Mouse (Mus musculus): ENCODE measurements around the gene Add1. TPM values are rescaled to one million over a fixed set of nuclear protein-coding genes. Genes with fewer than 3 reads are reported as not detected.

Gene Add1
- total and polyA plus RNA-seq, 2 experiments from 2014 or later, result 104 to 246 TPM

DNA sequence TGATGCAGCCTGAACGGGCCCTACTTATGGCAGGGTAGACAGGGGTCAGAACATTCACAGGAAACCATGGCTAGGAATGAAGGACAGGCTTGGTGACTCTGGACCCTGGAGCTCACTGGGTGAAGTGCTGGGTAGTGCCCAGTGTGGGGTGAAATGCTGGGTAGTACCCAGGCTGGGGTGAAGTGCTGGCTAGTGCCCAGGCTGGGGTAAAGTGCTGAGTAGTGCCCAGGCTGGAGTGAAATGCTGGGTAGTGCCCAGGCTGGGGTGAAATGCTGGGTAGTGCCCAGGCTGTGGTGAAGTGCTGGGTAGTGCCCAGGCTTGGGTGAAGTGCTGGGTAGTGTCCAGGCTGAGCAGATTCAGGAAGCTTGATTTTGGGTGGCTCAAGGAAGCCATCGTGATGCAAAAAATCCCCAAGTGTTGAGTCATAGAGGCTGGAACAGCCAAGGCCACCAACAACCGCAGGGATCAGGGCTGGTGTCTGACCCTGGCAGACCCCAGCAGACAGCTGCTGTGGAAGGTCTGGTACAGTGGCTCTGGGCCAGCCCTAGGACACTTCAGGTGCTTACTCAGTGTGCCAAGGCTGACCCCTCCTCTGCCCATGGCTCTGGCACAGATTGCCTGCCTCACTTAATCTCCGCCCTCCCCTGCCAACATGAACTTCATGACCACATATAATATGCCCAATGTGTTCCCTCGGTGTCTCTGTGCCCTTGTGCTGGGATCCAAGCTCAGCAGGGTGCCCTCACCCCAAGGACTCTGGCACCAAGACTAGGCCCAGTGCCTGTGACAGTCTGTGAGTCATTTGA is 38.5 kb upstream of the Add1 start:
- ATAC-seq (ENCODE audit: insufficient read depth, low read depth) (no peak), DNase-seq (ENCODE audit: low spot score) (no peak)
- H3K9ac ChIP-seq (replicated peaks; ENCODE audit: low read depth, low read length), result no peak overlapping the region
- no peak overlapping the region for H3K4me3 ChIP-seq (ENCODE audit: low read depth, low read length)
- no peaks in the 10 kb centered on the region for H3K4me1 ChIP-seq (ENCODE audit: control insufficient read depth, insufficient read depth)
- no peak for TF ChIP-seq EP300 (IDR thresholded peaks at IDR 0.05; ENCODE audit: low read depth)
- TF ChIP-seq CTCF (IDR thresholded peaks at IDR 0.05; ENCODE audit: low read depth), result no peak
- H3K27me3 ChIP-seq (ENCODE audit: control insufficient read depth, insufficient read depth, low read length), result no peaks in the 10 kb centered on the region
- no peak overlapping the region for H3K27ac ChIP-seq (ENCODE audit: low read depth)
- 71% methylated on average over 5 of the region's 5 CpGs for WGBS
- no peak overlapping the region for H3K4me2 ChIP-seq (ENCODE audit: low read depth, low read length)
- H3K36me3 ChIP-seq (replicated peaks; ENCODE audit: control insufficient read depth, insufficient read depth, low read length), result no peaks in the 10 kb centered on the region
- H3K9me3 ChIP-seq (replicated peaks; ENCODE audit: control insufficient read depth, low read length), result no peaks in the 10 kb centered on the region

DNA sequence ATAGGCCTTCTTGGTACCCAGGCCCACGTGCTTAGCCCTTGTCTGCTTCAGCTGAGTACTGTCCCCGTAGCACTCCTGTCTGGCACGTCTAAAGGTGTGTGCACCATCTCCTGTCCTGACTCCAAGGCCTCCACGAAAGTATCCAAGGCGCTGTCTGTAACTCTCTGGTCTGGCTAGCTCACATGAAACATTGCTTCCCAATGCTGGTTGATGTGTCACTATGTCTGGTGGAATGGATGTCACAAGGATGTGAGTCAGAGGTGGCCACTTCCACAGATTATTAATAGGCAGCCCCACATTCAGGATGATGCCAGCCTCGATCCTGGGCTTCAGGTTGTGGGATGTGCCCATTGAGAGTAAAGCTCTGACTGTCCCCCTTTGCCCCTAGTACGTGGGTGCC is 37.6 kb upstream of the Add1 start:
- H3K9me3 ChIP-seq (replicated peaks; ENCODE audit: control insufficient read depth, low read length), result no peaks in the 10 kb centered on the region
- TF ChIP-seq CTCF (IDR thresholded peaks at IDR 0.05; ENCODE audit: low read depth) (no peak), EP300 (IDR thresholded peaks at IDR 0.05; ENCODE audit: low read depth) (no peak)
- no peaks in the 10 kb centered on the region for H3K27me3 ChIP-seq (ENCODE audit: control insufficient read depth, insufficient read depth, low read length)
- H3K27ac ChIP-seq (ENCODE audit: low read depth), result no peak overlapping the region
- H3K4me3 ChIP-seq (ENCODE audit: low read depth, low read length), result no peak overlapping the region
- H3K4me2 ChIP-seq (ENCODE audit: low read depth, low read length), result no peak overlapping the region
- WGBS, result 83% methylated on average over 7 of the region's 7 CpGs
- H3K4me1 ChIP-seq (ENCODE audit: control insufficient read depth, insufficient read depth), result no peaks in the 10 kb centered on the region
- no peak for DNase-seq (ENCODE audit: low spot score)
- no peaks in the 10 kb centered on the region for H3K36me3 ChIP-seq (replicated peaks; ENCODE audit: control insufficient read depth, insufficient read depth, low read length)
- no peak for ATAC-seq (ENCODE audit: insufficient read depth, low read depth)
- H3K9ac ChIP-seq (replicated peaks; ENCODE audit: low read depth, low read length), result no peak overlapping the region

DNA sequence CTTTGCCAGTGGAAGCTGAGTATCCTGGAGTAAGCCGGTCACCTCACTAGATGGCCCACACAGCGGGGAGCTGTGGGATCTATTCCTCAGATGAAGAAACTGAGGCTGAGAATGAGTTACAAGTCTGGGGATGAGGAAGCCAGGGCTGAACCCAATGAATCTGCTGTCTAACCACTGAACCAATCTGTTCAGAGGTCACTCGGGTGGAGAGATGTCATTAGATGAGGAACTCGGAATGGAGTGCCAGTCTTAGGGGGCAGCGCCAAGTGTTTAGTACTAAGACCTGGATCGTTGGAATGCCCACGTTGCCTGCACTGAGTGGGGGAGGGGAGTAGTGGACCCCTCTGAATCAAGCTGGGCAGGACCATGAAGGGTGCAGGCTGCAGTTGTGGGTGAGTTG is 35.4 kb upstream of the Add1 start:
- H3K36me3 ChIP-seq (replicated peaks; ENCODE audit: control insufficient read depth, insufficient read depth, low read length), result no peaks in the 10 kb centered on the region
- no peak for TF ChIP-seq CTCF (IDR thresholded peaks at IDR 0.05; ENCODE audit: low read depth)
- no peak for TF ChIP-seq EP300 (IDR thresholded peaks at IDR 0.05; ENCODE audit: low read depth)
- no peak for DNase-seq (ENCODE audit: low spot score)
- H3K4me3 ChIP-seq (ENCODE audit: low read depth, low read length), result no peak overlapping the region
- no peak overlapping the region for H3K27ac ChIP-seq (ENCODE audit: low read depth)
- H3K4me1 ChIP-seq (ENCODE audit: control insufficient read depth, insufficient read depth), result no peaks in the 10 kb centered on the region
- H3K9ac ChIP-seq (replicated peaks; ENCODE audit: low read depth, low read length), result no peak overlapping the region
- H3K27me3 ChIP-seq (ENCODE audit: control insufficient read depth, insufficient read depth, low read length), result no peaks in the 10 kb centered on the region
- H3K4me2 ChIP-seq (ENCODE audit: low read depth, low read length), result no peak overlapping the region
- no peak for ATAC-seq (ENCODE audit: insufficient read depth, low read depth)
- H3K9me3 ChIP-seq (replicated peaks; ENCODE audit: control insufficient read depth, low read length), result no peaks in the 10 kb centered on the region
- WGBS, result 63% methylated on average over 7 of the region's 7 CpGs

DNA sequence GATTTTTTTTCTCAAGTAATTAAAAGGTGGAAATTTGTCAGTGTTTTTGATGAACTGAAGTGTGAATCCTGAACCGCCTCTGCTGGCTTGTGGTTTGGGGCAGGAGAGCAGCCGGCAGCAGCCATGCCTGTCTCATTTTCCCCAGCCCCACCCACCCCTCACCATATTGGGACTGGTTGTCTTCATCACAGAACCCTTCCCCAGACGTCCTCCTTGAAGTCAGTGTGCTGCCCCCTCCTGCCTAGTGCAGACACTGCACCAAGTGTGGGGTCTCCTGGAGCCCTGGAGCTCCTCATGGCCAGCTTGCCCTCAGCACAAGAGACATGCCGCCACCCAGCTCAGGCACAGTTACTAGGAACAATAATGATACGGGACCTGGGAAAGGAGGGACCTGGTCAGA is 34.9 kb upstream of the Add1 start:
- no peak overlapping the region for H3K9ac ChIP-seq (replicated peaks; ENCODE audit: low read depth, low read length)
- 35% methylated on average over 5 of the region's 5 CpGs for WGBS
- ATAC-seq (ENCODE audit: insufficient read depth, low read depth) (no peak), DNase-seq (ENCODE audit: low spot score) (no peak)
- H3K4me1 ChIP-seq (ENCODE audit: control insufficient read depth, insufficient read depth), result no peaks in the 10 kb centered on the region
- H3K27me3 ChIP-seq (ENCODE audit: control insufficient read depth, insufficient read depth, low read length), result no peaks in the 10 kb centered on the region
- H3K9me3 ChIP-seq (replicated peaks; ENCODE audit: control insufficient read depth, low read length), result no peaks in the 10 kb centered on the region
- no peaks in the 10 kb centered on the region for H3K36me3 ChIP-seq (replicated peaks; ENCODE audit: control insufficient read depth, insufficient read depth, low read length)
- H3K27ac ChIP-seq (ENCODE audit: low read depth), result no peak overlapping the region
- no peak overlapping the region for H3K4me3 ChIP-seq (ENCODE audit: low read depth, low read length)
- H3K4me2 ChIP-seq (ENCODE audit: low read depth, low read length), result no peak overlapping the region
- TF ChIP-seq EP300 (IDR thresholded peaks at IDR 0.05; ENCODE audit: low read depth) (no peak), CTCF (IDR thresholded peaks at IDR 0.05; ENCODE audit: low read depth) (peak; percentile 37)

DNA sequence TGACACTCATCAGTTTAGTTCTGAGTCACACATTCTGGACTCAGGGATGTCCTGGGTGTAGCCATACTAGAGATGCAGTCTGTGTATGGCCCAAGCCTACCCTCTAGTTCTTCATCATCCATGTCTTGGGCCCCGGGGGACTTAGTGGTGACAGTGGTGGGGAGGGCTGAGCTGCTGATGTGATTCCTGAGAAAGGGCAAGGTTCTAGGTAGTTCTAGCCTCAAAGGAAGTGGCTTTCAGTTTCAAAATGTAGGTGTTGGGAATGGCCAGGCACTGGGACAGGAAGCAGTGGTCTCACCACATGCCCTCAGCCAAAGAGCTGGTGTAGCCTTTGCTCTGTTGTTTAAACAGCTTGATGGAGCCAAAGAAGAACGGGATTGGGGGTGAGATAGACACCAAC is 34.3 kb upstream of the Add1 start:
- no peak overlapping the region for H3K4me3 ChIP-seq (ENCODE audit: low read depth, low read length)
- no peak for TF ChIP-seq EP300 (IDR thresholded peaks at IDR 0.05; ENCODE audit: low read depth)
- TF ChIP-seq CTCF (IDR thresholded peaks at IDR 0.05; ENCODE audit: low read depth), result no peak

DNA sequence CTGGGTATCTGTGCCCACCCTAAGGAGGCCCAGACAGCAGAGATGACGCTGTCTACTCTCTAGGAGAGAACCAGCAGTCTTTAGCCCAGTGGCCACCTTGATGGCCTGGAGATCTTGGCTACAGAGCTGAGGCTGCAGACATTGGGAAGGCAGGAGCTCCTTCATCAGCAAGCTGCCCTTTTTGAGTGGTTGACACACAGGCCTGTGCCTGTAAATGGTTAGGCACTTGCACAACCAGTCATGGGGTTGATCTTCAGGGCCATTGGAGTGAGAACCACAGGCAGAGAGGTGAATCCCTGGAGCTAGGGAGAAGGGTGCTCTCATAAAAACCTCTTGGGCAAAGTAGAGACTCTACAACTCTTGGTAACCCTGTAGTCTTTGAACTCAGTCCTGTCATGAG is 31.3 kb upstream of the Add1 start:
- Histone ChIP-seq H3K36me3 (replicated peaks; ENCODE audit: control insufficient read depth, insufficient read depth, low read length) (no peaks in the 10 kb centered on the region), H3K9ac (replicated peaks; ENCODE audit: low read depth, low read length) (no peak overlapping the region), H3K4me3 (ENCODE audit: low read depth, low read length) (no peak overlapping the region), H3K27ac (ENCODE audit: low read depth) (no peak overlapping the region), H3K9me3 (replicated peaks; ENCODE audit: control insufficient read depth, low read length) (no peaks in the 10 kb centered on the region), H3K4me2 (ENCODE audit: low read depth, low read length) (no peak overlapping the region), H3K27me3 (ENCODE audit: control insufficient read depth, insufficient read depth, low read length) (no peaks in the 10 kb centered on the region), H3K4me1 (ENCODE audit: control insufficient read depth, insufficient read depth) (no peaks in the 10 kb centered on the region)
- no peak for TF ChIP-seq CTCF (IDR thresholded peaks at IDR 0.05; ENCODE audit: low read depth)
- TF ChIP-seq EP300 (IDR thresholded peaks at IDR 0.05; ENCODE audit: low read depth), result no peak
- ATAC-seq (ENCODE audit: insufficient read depth, low read depth) (no peak), DNase-seq (ENCODE audit: low spot score) (no peak)
- 52% methylated on average over 1 of the region's 1 CpGs for WGBS

More for the DNA sequence above, 34.3 kb upstream of the Add1 start:
- DNase-seq (ENCODE audit: low spot score) (no peak), ATAC-seq (ENCODE audit: insufficient read depth, low read depth) (no peak)
- Histone ChIP-seq H3K27me3 (ENCODE audit: control insufficient read depth, insufficient read depth, low read length) (no peaks in the 10 kb centered on the region), H3K4me1 (ENCODE audit: control insufficient read depth, insufficient read depth) (no peaks in the 10 kb centered on the region), H3K9me3 (replicated peaks; ENCODE audit: control insufficient read depth, low read length) (no peaks in the 10 kb centered on the region), H3K9ac (replicated peaks; ENCODE audit: low read depth, low read length) (no peak overlapping the region), H3K36me3 (replicated peaks; ENCODE audit: control insufficient read depth, insufficient read depth, low read length) (no peaks in the 10 kb centered on the region), H3K27ac (ENCODE audit: low read depth) (no peak overlapping the region), H3K4me2 (ENCODE audit: low read depth, low read length) (no peak overlapping the region)
- 78% methylated on average over 2 of the region's 2 CpGs for WGBS

Measured in heart, postnatal 0 days (tissue).